Mouse (Mus musculus) spleen, embryonic (tissue): ENCODE results near the gene Gm20388.

Source experiments
- CTCF ChIA-PET: fragments of 350-600 bp; sonication (Branson Sonifier 250); formaldehyde crosslinking; loops from one replicate; lab custom pipeline; 2022; lab: Charles Lee

The Gm20388 gene

GRCm38 (mm10) chr8:120225421-120226151 lies 314.9 kb downstream of the Gm20388 start:
- CTCF ChIA-PET: no interaction called here

- CTCF ChIA-PET: no interaction called here
These were observed 316.3 kb downstream of the Gm20388 start for GRCm38 (mm10) chr8:120226700-120227577.

DNA sequence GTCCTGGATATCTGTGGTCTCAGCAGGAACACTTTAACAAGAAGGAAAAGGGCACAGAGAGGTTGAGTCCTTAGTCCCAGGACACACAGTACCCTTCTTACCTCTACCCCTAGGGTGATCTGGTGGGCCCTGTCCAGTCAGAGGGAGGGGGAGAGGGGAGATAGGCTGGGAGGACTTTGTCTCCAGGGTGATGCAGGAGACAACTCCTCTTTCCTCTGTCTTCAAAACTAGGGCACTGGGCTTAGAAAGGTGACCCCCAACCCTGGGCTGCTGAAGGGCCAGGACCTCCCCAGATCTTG lies 316.9 kb downstream of the Gm20388 start:
- CTCF ChIA-PET: no interaction called here

DNA sequence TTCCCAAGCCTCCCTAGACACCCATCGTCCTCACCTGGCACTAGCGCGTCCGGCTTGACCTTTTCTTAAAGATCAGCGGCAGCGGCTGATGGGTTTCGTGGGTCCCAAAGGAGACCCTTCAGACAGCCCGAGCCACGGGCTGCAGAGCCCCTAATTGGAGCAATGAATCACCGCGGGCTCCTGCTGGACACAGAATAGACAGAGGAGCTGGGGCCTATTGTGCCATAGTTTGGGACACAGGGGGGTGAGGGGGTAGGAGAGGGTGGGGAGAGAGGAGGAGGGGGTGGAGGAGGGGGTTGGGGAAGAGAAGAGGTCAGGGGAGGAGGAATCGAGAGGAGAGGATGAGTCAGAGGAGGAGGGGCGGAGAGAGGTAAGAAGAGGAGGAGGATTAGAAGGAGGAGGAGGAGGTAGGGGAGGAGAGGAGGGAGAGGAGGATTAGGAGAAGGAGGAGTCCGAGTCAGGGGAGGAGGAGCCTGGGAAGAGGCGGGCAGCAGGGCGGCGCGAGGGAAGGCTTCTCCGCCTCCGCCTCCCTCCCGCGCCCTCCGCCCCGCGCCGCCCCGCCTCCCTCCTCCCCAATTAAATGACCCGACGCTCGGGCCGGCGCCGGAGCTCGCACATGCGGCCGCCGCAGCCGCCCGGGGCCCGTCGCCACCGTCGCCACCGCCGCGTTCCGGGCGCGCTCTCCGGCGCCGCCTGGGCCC lies 317.4 kb downstream of the Gm20388 start, which contains the start of gene Gse1:
Gse1 (plus strand) TSS at position 566 of the 701 bp plus-strand sequence.
- CTCF ChIA-PET: no interaction called here

- CTCF ChIA-PET: interaction anchor here (0.6 kb wide), 1 partner anchor 37 kb away, joined by 7 read pairs; no protein-coding TSS in a partner anchor
These were observed 318.3 kb downstream of the Gm20388 start for GRCm38 (mm10) chr8:120228781-120229573.

DNA sequence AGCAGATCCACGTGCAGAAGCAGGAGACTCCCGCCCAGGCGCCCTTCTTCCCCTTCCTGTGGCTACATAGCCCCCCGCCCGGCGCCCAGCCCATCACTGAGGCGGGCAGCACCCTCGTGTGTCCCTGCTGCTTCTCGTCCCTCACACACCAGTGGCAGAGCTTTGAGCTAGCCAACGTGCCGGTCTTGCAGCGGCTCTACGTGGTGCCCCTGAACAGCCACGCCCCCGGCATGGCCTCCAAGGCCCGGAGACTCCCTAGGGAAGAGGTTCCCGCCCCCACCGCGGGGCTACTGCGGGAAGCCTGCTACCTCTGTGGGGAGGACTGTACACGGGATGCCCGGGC lies 318.9 kb downstream of the Gm20388 start:
- CTCF ChIA-PET: no interaction called here

- CTCF ChIA-PET: no interaction called here
These were observed 319.4 kb downstream of the Gm20388 start for GRCm38 (mm10) chr8:120230081-120230480.

GRCm38 (mm10) chr8:120230715-120231614 lies 320.3 kb downstream of the Gm20388 start:
- CTCF ChIA-PET: no interaction called here

- CTCF ChIA-PET: no interaction called here
These were observed 321.2 kb downstream of the Gm20388 start for GRCm38 (mm10) chr8:120231870-120232269.

DNA sequence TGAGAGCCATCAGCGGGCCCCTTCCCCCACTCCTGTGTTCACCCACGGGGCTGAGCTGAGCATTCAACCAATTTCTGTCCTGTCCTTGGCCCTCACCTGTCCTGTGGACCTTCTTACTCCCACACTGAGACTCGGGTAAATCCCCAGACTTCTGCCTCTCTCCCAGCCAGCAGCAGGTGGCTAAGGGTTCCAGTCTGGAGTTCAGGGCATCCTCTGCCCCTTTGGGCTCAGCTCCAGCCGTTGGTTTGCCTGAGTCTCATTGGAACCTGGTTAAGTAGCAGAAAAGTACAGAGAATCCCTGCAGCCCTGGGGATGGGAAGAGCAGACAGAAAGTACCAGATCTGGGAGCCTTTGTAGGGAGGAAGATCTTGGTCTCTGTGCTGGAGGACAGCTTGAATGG lies 321.8 kb downstream of the Gm20388 start:
- CTCF ChIA-PET: no interaction called here

DNA sequence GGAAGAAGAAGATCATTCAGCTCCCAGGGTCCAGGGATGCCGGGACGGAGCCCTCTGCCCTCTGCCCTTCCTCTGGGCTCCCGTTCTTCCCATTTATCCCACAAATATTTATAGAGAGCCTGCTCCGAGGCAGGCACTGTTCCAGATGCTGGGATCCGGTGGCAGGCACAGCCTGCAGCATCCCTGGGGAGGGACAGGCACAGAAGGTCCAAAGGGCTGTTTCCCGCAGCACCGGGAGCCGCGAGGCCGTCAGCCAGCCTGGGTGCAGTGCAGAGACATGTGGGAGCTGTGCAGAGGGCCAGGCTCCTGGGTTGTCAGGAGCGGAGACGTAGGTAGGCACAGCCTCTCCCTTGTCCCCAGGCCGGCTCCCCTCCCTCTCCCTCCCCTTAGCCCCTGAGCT lies 322.3 kb downstream of the Gm20388 start:
- CTCF ChIA-PET: interaction anchor here (0.6 kb wide), 1 partner anchor 161 kb away, joined by 6 read pairs; no protein-coding TSS in a partner anchor

DNA sequence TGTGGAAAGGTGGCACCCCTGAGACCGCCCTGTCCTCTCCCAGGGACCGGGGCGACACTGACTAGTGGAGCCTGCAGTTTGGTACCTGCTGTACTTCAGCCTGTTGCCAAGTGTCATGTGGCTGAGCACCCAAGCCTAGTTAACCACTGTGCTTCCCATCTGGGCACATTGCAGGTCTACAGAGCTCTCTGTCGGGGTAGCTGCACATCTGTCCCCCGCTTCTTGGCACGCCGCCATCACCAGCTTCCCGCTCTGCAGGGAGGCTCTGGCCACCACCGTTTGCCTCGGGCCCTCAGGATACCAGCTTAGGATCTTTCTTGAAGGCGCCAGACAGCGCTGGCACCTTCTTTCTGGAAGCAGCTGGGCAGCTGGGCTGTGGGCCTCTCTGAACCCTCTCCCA lies 323.8 kb downstream of the Gm20388 start:
- CTCF ChIA-PET: no interaction called here

DNA sequence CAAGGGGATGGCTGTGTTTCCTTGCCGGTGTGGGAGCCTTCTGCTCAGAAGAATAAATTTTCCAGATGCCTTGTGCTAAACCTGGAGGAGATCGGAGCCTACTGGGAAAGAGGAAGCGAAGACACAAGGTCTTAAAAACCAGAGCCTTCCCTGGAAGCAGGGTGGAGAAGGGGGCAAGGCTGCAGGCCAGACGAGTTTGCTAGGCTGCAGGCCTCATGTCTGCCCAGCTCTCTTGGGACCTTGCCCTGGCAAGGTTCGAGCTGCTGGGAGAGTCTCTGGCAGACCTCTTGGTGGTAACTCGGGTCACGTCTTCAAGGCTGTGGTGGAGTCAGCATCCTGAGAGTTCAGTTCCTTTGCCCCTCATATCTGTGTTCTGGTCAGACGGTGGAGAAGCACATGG lies 324.2 kb downstream of the Gm20388 start:
- CTCF ChIA-PET: no interaction called here

DNA sequence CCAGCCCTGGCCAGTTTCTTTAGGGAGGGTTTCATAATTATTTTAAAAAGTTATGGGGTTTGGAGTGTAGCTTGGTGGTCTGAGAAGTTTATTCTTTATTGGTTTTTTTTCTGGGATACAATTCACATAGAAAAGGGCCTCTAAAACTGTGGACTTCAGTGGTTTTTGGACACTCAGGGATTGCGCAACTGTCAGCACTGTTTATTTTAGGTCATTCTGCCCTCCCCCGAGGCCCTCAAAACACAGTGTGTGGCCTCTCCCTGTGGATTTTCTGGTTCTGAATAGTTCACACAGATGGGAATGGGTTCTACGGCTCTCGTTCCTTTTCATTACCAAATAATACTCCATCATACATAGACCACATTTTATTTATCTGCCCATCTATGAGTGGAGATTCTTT lies 332.6 kb downstream of the Gm20388 start:
- CTCF ChIA-PET: no interaction called here

GRCm38 (mm10) chr8:120243916-120244451 lies 333.3 kb downstream of the Gm20388 start:
- CTCF ChIA-PET: no interaction called here

DNA sequence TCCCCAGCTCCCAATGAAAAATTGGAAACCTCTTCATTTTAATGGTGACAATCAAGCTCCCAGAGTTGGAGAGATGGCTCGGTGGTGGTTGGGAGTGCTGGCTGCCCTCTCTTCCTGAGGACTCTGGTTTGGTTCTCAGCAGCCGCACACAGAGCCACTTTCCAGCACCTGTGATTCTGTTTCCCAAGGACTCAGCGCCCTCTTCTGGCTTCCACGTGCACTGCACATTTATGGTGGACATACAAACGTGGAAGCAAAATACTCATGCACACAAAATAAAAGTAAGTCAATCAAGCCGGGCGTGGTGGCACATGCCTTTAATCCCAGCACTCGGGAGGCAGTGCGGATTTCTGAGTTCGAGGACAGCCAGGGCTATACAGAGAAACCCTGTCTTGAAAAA lies 333.9 kb downstream of the Gm20388 start:
- CTCF ChIA-PET: no interaction called here

GRCm38 (mm10) chr8:120247618-120248017 lies 337.0 kb downstream of the Gm20388 start:
- CTCF ChIA-PET: no interaction called here

DNA sequence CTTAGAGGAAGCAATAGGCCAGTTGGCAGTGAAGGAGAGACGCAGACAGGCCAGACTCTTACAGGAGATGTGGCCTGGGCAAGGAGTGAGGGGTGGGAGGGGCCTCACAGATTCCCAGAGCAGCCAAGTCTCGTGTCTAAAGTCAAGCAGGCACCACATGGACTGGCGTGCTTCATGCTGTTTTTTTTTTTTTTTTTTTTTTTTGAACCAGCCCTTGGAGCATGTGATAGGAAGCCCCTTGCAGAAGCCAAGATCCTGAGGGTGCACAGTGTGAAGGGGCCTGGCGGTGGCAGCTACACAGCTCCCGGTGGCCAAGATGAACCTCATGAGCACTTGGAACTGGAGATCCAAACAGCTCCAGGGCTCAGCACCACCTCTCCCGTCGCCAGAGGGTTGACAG lies 337.4 kb downstream of the Gm20388 start:
- CTCF ChIA-PET: no interaction called here

- CTCF ChIA-PET: no interaction called here
These were observed 337.8 kb downstream of the Gm20388 start for GRCm38 (mm10) chr8:120248451-120248850.

GRCm38 (mm10) chr8:120249800-120250336 lies 339.2 kb downstream of the Gm20388 start:
- CTCF ChIA-PET: no interaction called here
